Mouse (Mus musculus) C2C12 (cell line): ENCODE measurements at regions not wholly inside any gene's neighbourhood (a gene's known extent, or its start where the extent isn't known, plus 50 kb on each side); places are given as distances from the start of the nearest gene placed in this dataset.

ENCODE experiments used
- H3K27me3 ChIP-seq: one replicate; pipeline ENCODE4 v1.6.1; 2011; ENCODE audit not compliant: control insufficient read depth, insufficient read depth, insufficient read length
- H3K36me3 ChIP-seq: one replicate; pipeline ENCODE4 v1.6.1; 2011; ENCODE audit not compliant: control insufficient read depth, insufficient read depth
- H3K4me3 ChIP-seq: one replicate; pipeline ENCODE4 v1.5.1; 2011; ENCODE audit warnings: mild to moderate bottlenecking, control low read depth; ENCODE audit not compliant: poor library complexity, insufficient read depth, severe bottlenecking
- H3K79me2 ChIP-seq: one replicate; pipeline ENCODE4 v1.6.1; 2011; ENCODE audit not compliant: control insufficient read depth, insufficient read depth
- H3K79me3 ChIP-seq: one replicate; pipeline ENCODE4 v1.6.1; 2011; ENCODE audit warnings: low read depth, control low read depth
- H3ac ChIP-seq: one replicate; pipeline ENCODE3; 2011; ENCODE audit warnings: low read depth; ENCODE audit not compliant: control insufficient read depth, insufficient read length
- CEBPB ChIP-seq: IDR thresholded peaks from one replicate; pipeline ENCODE4 v1.6.1; 2011; ENCODE audit warnings: low read depth, mild to moderate bottlenecking, control low read depth, moderate library complexity
- CTCF ChIP-seq: IDR thresholded peaks from one replicate; pipeline ENCODE4 v1.5.1; 2011; ENCODE audit not compliant: control insufficient read depth, insufficient read depth, insufficient read length
- FOSL1 ChIP-seq: IDR thresholded peaks from one replicate; pipeline ENCODE4 v1.8.0; 2011; ENCODE audit warnings: mild to moderate bottlenecking, low read length; ENCODE audit not compliant: poor library complexity, insufficient read depth, severe bottlenecking
- MAX ChIP-seq: IDR thresholded peaks from one replicate; pipeline ENCODE4 v1.6.1; 2011; ENCODE audit warnings: mild to moderate bottlenecking, control low read depth
- MYOD1 ChIP-seq: IDR thresholded peaks from one replicate; pipeline ENCODE4 v1.6.1; 2011; ENCODE audit warnings: low read depth; ENCODE audit not compliant: control insufficient read depth, insufficient read length
- MYOG ChIP-seq: IDR thresholded peaks from one replicate; pipeline ENCODE4 v1.6.1; 2011; ENCODE audit not compliant: control insufficient read depth, insufficient read length; ENCODE audit errors: extremely low read depth
- USF1 ChIP-seq: IDR thresholded peaks from one replicate; pipeline ENCODE4 v1.6.1; 2011; ENCODE audit warnings: low read depth, mild to moderate bottlenecking, control low read depth, moderate library complexity

DNA sequence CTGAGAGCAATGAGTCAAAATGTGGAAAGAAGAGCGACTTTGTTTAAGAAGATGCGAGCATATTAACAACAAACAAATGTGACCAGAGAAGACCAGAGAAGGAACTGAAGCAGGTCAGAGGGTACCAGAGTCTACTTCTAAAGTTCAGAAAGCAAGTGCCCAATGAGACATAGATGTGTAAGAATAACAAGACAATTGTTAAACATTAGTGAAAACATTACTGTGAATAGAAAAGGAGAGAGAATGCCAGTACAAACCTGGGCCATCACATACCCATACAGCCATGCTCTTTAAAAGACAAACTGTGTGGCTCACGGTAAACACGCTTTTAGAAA lies 214.8 kb upstream of the Tbl1xr1 start:
- no peaks in the 10 kb centered on the region for H3K79me3 ChIP-seq
- H3K36me3 ChIP-seq, result no peaks in the 10 kb centered on the region
- H3K27me3 ChIP-seq, result no peaks in the 10 kb centered on the region
- no peak for TF ChIP-seq MYOD1
- H3K79me2 ChIP-seq, result no peaks in the 10 kb centered on the region
- no peak overlapping the region for H3ac ChIP-seq
- no peak overlapping the region for H3K4me3 ChIP-seq

DNA sequence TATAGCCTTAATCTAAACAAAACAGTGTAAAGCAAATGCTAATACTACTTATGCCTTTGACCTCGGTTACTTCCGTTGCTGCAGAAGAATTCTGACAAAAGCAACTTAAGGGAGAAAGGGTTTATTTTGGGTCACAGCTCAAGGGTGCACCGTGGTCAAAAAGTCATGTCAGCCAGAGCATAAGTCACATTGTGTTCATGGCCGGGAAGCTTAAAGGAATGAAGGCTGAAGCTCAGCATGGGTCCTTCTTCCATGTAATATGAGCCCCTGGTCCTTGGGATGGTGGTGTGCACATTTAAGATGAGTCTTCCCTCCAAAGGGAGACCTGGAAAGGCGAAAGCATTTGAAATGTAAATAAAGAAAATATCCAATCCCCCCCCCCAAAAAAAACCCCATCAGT lies 212.1 kb upstream of the Tbl1xr1 start:
- no peak for TF ChIP-seq FOSL1
- TF ChIP-seq MYOG, result no peak
- no peak for TF ChIP-seq USF1
- no peak for TF ChIP-seq CEBPB
- Histone ChIP-seq H3K79me3 (no peaks in the 10 kb centered on the region), H3K36me3 (no peaks in the 10 kb centered on the region), H3K4me3 (no peak overlapping the region), H3ac (no peak overlapping the region), H3K79me2 (no peaks in the 10 kb centered on the region), H3K27me3 (no peaks in the 10 kb centered on the region)

DNA sequence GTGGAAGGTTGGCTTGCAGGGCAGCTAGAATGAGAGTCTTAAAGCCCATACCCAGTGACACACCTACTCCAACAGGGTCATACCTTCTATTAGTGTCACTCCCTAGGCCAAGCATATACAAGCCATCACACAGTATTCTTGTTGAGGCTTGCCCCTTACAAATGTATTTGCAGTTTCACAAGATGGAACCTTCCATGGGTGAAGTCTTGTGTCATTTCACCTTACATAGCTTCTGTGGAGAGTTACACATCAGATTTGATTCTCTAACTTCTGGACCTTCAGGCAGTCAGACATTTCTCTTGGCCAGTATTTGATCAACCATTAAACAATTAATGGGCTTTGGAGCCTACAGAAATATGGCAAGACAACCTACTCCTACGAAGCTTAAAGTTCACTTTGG lies 210.6 kb upstream of the Tbl1xr1 start:
- Histone ChIP-seq H3ac (no peak overlapping the region), H3K79me2 (no peaks in the 10 kb centered on the region), H3K27me3 (no peaks in the 10 kb centered on the region), H3K4me3 (no peak overlapping the region), H3K36me3 (no peaks in the 10 kb centered on the region), H3K79me3 (no peaks in the 10 kb centered on the region)
- no peak for TF ChIP-seq MAX
- no peak for TF ChIP-seq MYOD1
- TF ChIP-seq USF1, result no peak
- TF ChIP-seq FOSL1, result no peak
- TF ChIP-seq MYOG, result no peak
- TF ChIP-seq CTCF, result no peak
- no peak for TF ChIP-seq CEBPB

GRCm38 (mm10) chr3:21878396-21878795 lies 198.1 kb upstream of the Tbl1xr1 start:
- Histone ChIP-seq H3ac (no peak overlapping the region), H3K36me3 (no peaks in the 10 kb centered on the region), H3K4me3 (no peak overlapping the region), H3K79me2 (no peaks in the 10 kb centered on the region), H3K79me3 (no peaks in the 10 kb centered on the region), H3K27me3 (no peaks in the 10 kb centered on the region)
- TF ChIP-seq CTCF, result no peak
- TF ChIP-seq CEBPB, result peak; percentile 7

DNA sequence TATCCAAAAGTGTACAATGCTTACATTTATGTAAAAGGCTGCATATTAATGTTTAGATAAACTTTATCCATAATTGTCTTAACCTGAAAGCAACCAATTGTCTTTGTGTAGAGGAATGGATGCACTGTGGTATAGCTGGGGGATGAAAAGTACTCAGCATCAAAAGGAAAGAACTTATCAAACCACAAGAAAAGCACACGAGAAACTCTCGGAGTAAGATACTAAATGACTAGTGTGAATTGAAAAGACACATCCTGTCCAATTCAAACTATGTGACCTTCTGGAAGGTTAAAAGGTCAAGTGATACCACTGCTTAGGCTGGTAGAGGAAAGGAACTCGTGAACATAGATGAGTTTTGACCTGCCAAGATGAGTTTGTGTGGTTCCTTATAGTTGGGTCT lies 192.2 kb upstream of the Tbl1xr1 start:
- TF ChIP-seq USF1 (no peak), MYOD1 (no peak), MAX (no peak), FOSL1 (no peak), MYOG (no peak), CTCF (no peak), CEBPB (no peak)
- Histone ChIP-seq H3K4me3 (no peak overlapping the region), H3K79me3 (no peaks in the 10 kb centered on the region), H3K36me3 (no peaks in the 10 kb centered on the region), H3ac (no peak overlapping the region), H3K27me3 (no peaks in the 10 kb centered on the region), H3K79me2 (no peaks in the 10 kb centered on the region)

GRCm38 (mm10) chr3:21888710-21889109 lies 187.7 kb upstream of the Tbl1xr1 start:
- no peaks in the 10 kb centered on the region for H3K27me3 ChIP-seq
- no peak overlapping the region for H3ac ChIP-seq
- no peak overlapping the region for H3K4me3 ChIP-seq
- H3K79me2 ChIP-seq, result no peaks in the 10 kb centered on the region
- no peaks in the 10 kb centered on the region for H3K79me3 ChIP-seq
- H3K36me3 ChIP-seq, result no peaks in the 10 kb centered on the region
- no peak for TF ChIP-seq MAX
- no peak for TF ChIP-seq CTCF
- no peak for TF ChIP-seq MYOD1
- TF ChIP-seq FOSL1, result no peak
- TF ChIP-seq USF1, result no peak
- no peak for TF ChIP-seq CEBPB
- no peak for TF ChIP-seq MYOG

DNA sequence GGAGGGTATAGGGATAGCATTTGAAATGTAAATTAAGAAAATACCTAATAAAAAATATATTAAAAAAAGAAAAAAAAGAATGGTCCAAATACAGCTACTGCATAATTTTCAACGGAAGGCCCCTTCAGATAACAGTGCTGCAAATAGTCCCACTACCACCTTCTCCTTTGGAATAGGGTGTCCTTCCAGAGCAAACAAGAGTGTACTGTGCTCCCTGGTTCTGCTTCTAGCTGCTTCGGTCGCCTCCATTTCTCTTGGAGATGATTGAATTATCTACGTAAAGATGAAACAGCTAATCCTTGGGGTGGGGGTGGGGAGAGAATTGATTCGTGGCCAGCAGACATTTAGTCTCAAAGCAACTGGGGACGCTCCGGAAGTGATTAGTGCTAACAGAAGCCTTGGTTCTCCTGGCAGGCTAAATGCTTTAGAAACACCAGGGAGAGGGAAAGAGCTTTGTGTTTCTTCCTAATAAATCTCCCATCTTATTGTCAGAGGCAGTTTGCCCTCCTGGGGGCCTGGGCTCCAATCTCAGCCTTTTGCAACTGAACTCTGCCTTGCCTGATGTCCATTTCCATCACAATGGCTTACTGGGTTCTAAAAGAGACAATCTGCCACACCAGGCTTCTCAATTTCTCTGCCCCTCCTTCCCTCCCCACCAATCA lies 184.5 kb upstream of the Tbl1xr1 start:
- Histone ChIP-seq H3K36me3 (no peaks in the 10 kb centered on the region), H3K4me3 (no peak overlapping the region), H3K27me3 (no peaks in the 10 kb centered on the region), H3K79me2 (no peaks in the 10 kb centered on the region), H3ac (no peak overlapping the region), H3K79me3 (no peaks in the 10 kb centered on the region)
- no peak for TF ChIP-seq CEBPB
- TF ChIP-seq CTCF, result no peak
- TF ChIP-seq USF1, result no peak
- TF ChIP-seq MYOD1, result no peak
- TF ChIP-seq MAX, result no peak
- TF ChIP-seq MYOG, result no peak
- no peak for TF ChIP-seq FOSL1
